Mouse (Mus musculus) ES-E14 (cell line): Measurements from ENCODE around the gene Phldb2.

Experiments
- CHD2 ChIP-seq: IDR thresholded peaks from 2 replicates; pipeline ENCODE4 v1.6.1; 2014; ENCODE audit warnings: mild to moderate bottlenecking, low read depth, low read length, inconsistent platforms
- HCFC1 ChIP-seq: IDR thresholded peaks from 2 replicates; pipeline ENCODE4 v1.6.1; 2012; ENCODE audit warnings: low read length, inconsistent platforms, borderline replicate concordance; ENCODE audit not compliant: insufficient read depth
- MAFK ChIP-seq: IDR thresholded peaks from 2 replicates; pipeline ENCODE4 v1.6.1; 2014; ENCODE audit warnings: mild to moderate bottlenecking, low read depth, low read length, inconsistent platforms; ENCODE audit not compliant: insufficient read depth
- ZC3H11A ChIP-seq: IDR thresholded peaks from 2 replicates; pipeline ENCODE4 v1.6.1; 2012; ENCODE audit warnings: low read depth, mild to moderate bottlenecking, inconsistent platforms, low read length, borderline replicate concordance
- ZNF384 ChIP-seq: IDR thresholded peaks from 2 replicates; pipeline ENCODE4 v1.6.1; 2012; ENCODE audit warnings: low read depth, low read length, inconsistent platforms

DNA sequence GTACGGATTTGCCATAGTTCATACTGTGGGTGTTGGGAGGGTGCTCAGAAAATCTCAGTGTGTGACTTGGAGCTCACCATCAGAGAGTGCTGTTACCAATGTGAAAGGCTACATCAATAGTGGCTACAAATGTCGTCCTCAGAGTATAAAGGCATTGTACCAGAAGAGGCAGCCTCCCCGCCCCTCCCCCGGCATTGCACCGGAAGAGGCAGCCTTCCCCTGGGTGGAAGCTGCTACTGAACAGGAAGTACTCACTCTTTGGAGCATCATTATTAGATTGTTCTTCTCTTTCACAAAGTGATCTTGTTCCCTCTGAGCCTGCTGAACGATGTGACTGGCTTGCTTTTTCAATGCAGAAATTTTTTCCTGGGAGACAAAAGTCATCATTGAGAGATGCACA lies 173.4 kb downstream of the Phldb2 start:
- TF ChIP-seq CHD2 = no peak
- TF ChIP-seq ZNF384 = no peak
- TF ChIP-seq HCFC1 = no peak
- TF ChIP-seq ZC3H11A = no peak
- no peak for TF ChIP-seq MAFK
